ENCODE assay signal across 9 mouse cellular contexts in the genomic region with DNA sequence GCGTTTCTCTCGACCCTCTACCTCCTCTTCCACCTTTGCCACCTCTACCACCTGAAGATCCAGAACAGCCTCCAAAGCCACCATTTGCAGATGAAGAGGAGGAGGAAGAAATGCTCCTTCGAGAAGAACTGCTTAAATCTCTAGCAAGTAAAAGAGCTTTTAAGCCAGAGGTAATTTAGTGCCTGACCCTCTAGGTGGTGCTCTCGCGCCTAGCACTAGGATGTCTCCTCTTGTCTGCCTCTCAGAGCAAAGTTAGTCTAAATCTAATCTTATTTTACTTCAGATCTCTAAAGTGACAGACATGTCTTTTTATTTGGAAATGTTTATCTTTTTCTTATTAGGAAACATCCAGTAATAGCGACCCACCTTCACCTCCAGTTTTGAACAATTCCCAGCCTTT. TPM values are rescaled to one million over a fixed set of nuclear protein-coding genes. Genes with fewer than 3 reads are reported as not detected.
DNase-seq lines count a peak whose midpoint lies in the region; ATAC-seq and TF ChIP-seq lines count a peak whose summit lies in the region.
"Had no signal": no experiment of that assay in that cellular context is flagged by ENCODE, and none has a peak within 500 bp of the region (broad histone marks: within the 10 kb centered on the region; RNA-seq: fewer than 3 reads in every experiment).

No protein-coding gene starts in this region.

- H3K9me3 ChIP-seq in ES-Bruce4 (replicated peaks; ENCODE audit: control insufficient read depth, insufficient read depth, low read length, poor library complexity, severe bottlenecking) = no peaks in the 10 kb centered on the region
- H3K9me3 ChIP-seq in lung, embryonic 14.5 days (ENCODE audit: low read depth, low read length) = no peaks in the 10 kb centered on the region
- H3K9me3 ChIP-seq: lung, embryonic 15.5 days had no signal

- no peak overlapping the region for H3K4me3 ChIP-seq in ES-Bruce4 (ENCODE audit: low read depth, low read length)
- H3K4me3 ChIP-seq in lung, embryonic 14.5 days (ENCODE audit: low read depth, low read length) = no peak overlapping the region
- H3K4me3 ChIP-seq: lung, embryonic 15.5 days had no signal

- no peak for TF ChIP-seq EP300 in ES-Bruce4 (IDR thresholded peaks at IDR 0.05; ENCODE audit: insufficient read depth, low read depth, low read length)

- H3K9ac ChIP-seq in ES-Bruce4 (ENCODE audit: low read depth, poor library complexity, severe bottlenecking) = no peak overlapping the region
- no peak overlapping the region for H3K9ac ChIP-seq in lung, embryonic 14.5 days
- H3K9ac ChIP-seq: lung, embryonic 15.5 days had no signal

- no peaks in the 10 kb centered on the region for H3K27me3 ChIP-seq in ES-Bruce4 (ENCODE audit: control insufficient read depth, insufficient read depth, low read length, poor library complexity, severe bottlenecking)
- no peaks in the 10 kb centered on the region for H3K27me3 ChIP-seq in lung, embryonic 14.5 days (ENCODE audit: insufficient read depth, low read length)
- H3K27me3 ChIP-seq: lung, embryonic 15.5 days had no signal

- H3K4me2 ChIP-seq in lung, embryonic 14.5 days = no peak overlapping the region
- H3K4me2 ChIP-seq: lung, embryonic 15.5 days had no signal

- WGBS in lung, embryonic 14.5 days = 65% methylated on average over 6 of the region's 6 CpGs

- TF ChIP-seq POLR2A in ES-Bruce4 (IDR thresholded peaks at IDR 0.05; ENCODE audit: insufficient read depth, low read length) = no peak

- peak; percentile 55 for TF ChIP-seq CTCF in ES-Bruce4 (IDR thresholded peaks at IDR 0.05; ENCODE audit: low read depth, low read length)
- TF ChIP-seq CTCF in lung, embryonic 14.5 days (IDR thresholded peaks at IDR 0.05; ENCODE audit: low read depth) = peak; percentile 73

- ATAC-seq in cerebellum, adult (ENCODE audit: insufficient number of reproducible peaks, low FRiP score, low TSS enrichment) = no peak
- ATAC-seq in frontal cortex, adult (ENCODE audit: low TSS enrichment) = peak; percentile 91
- ATAC-seq in lung, embryonic 14.5 days (ENCODE audit: insufficient read depth) = no peak

- no peaks in the 10 kb centered on the region for H3K4me1 ChIP-seq in ES-Bruce4 (ENCODE audit: control insufficient read depth, insufficient read depth, low read length)
- no peaks in the 10 kb centered on the region for H3K4me1 ChIP-seq in lung, embryonic 14.5 days (ENCODE audit: insufficient read depth)
- H3K4me1 ChIP-seq: lung, embryonic 15.5 days had no signal

- H3K27ac ChIP-seq in ES-Bruce4 (ENCODE audit: insufficient read depth, low read length) = no peak overlapping the region
- no peak overlapping the region for H3K27ac ChIP-seq in lung, embryonic 14.5 days (ENCODE audit: low read depth)
- H3K27ac ChIP-seq: lung, embryonic 15.5 days had no signal

- peak; percentile 21 for DNase-seq in cerebellum, adult 11 months
- peak; percentile 16 for DNase-seq in cerebellum, adult 11-12 months
- peak; percentile 29 to 80 for DNase-seq in kidney, postnatal 36 days
- DNase-seq in lung, embryonic 14.5 days = peak; percentile 85
- peak; percentile 26 for DNase-seq in spleen, adult 12 weeks (ENCODE audit: low spot score)

- H3K36me3 ChIP-seq in ES-Bruce4 (ENCODE audit: control insufficient read depth, insufficient read depth, low read length, poor library complexity, severe bottlenecking) = peaks cover 53% of the 10 kb centered on the region
- H3K36me3 ChIP-seq in lung, embryonic 14.5 days (ENCODE audit: insufficient read depth) = peaks cover 77% of the 10 kb centered on the region

RNA-seq across cellular contexts. Expression of a gene that starts 21.6 kb away (rescaled TPM):
- polyA plus RNA-seq in ES-Bruce4 (2011; ENCODE audit: insufficient read depth, insufficient read length, low read depth, missing spikeins) = 100 and 107 TPM in 2 replicates
- 22.7 and 23.1 TPM in 2 replicates for polyA plus RNA-seq in lung, embryonic 14.5 days (2014; fragmentation: Nextera tagmentation; extraction: Ambion mirVana)

RNA-seq across cellular contexts. Expression of a gene that starts 22.1 kb away (rescaled TPM):
- polyA plus RNA-seq in ES-Bruce4 (2011; ENCODE audit: insufficient read depth, insufficient read length, low read depth, missing spikeins) = 10.1 and 12.9 TPM in 2 replicates
- polyA plus RNA-seq in lung, embryonic 14.5 days (2014; fragmentation: Nextera tagmentation; extraction: Ambion mirVana) = 17.3 and 19.0 TPM in 2 replicates

RNA-seq across cellular contexts. Expression of a gene that starts 44.1 kb away (rescaled TPM):
- polyA plus RNA-seq in ES-Bruce4 (2011; ENCODE audit: insufficient read depth, insufficient read length, low read depth, missing spikeins) = 28.3 and 29.1 TPM in 2 replicates
- polyA plus RNA-seq in lung, embryonic 14.5 days (2014; fragmentation: Nextera tagmentation; extraction: Ambion mirVana) = 28.5 and 30.1 TPM in 2 replicates

Comparison
In these comparisons a context has a peak if more than half of its experiments do, and no peak if none do; other contexts are left out.
1. DNase-seq: peak in every context shown above with its lines; median percentile 85 in lung, embryonic 14.5 days; 54 in kidney, postnatal 36 days; 26 in spleen, adult 12 weeks; 21 in cerebellum, adult 11 months; 16 in cerebellum, adult 11-12 months.